Mouse (Mus musculus) embryonic facial prominence, embryonic 14.5 days (tissue): Measurements from ENCODE around the gene Ucp2. TPM values are rescaled to one million over a fixed set of nuclear protein-coding genes. Genes with fewer than 3 reads are reported as not detected.
A peak's percentile ranks its signal among the peaks of the same experiment; 100 is the strongest.
"Not testable (repeated sequence)": the region's sequence is repeated elsewhere in the genome, so short reads cannot be mapped to it uniquely, and the experiment has no call there.

Source experiments
- ATAC-seq: fragments of 200-750 bp; cut with Nextera tagmentation; 2 replicates; pipeline ENCODE4 v1.8.0; 2017; ENCODE audit warnings: low read depth, moderate number of reproducible peaks, moderate TSS enrichment
- DNase-seq: peaks from one replicate; pipeline ENCODE4 v3.0.0-alpha.2; 2015; ENCODE audit warnings: low spot score
- H3K27ac ChIP-seq: fragments of 300-500 bp; sonication (generic); replicated peaks from 2 replicates; pipeline ENCODE4 v1.5.1; 2014; ENCODE audit warnings: low read depth, mild to moderate bottlenecking, low read length, moderate library complexity
- H3K27me3 ChIP-seq: fragments of 300-500 bp; sonication (generic); replicated peaks from 2 replicates; pipeline ENCODE4 v1.6.1; 2014; ENCODE audit warnings: low read length; ENCODE audit not compliant: control insufficient read depth, insufficient read depth
- H3K36me3 ChIP-seq: fragments of 300-500 bp; sonication (generic); 2 replicates; pipeline ENCODE4 v1.6.1; 2014; ENCODE audit warnings: low read length, mixed read lengths; ENCODE audit not compliant: control insufficient read depth, insufficient read depth
- H3K4me1 ChIP-seq: fragments of 300-500 bp; sonication (generic); 2 replicates; pipeline ENCODE4 v1.6.1; 2014; ENCODE audit warnings: antibody characterized with exemption, low read length; ENCODE audit not compliant: control insufficient read depth, insufficient read depth
- H3K4me2 ChIP-seq: fragments of 300-500 bp; sonication (generic); 2 replicates; pipeline ENCODE4 v1.6.1; 2014; ENCODE audit warnings: low read depth, mild to moderate bottlenecking, low read length, moderate library complexity, mixed read lengths
- H3K4me3 ChIP-seq: fragments of 300-500 bp; sonication (generic); 2 replicates; pipeline ENCODE4 v1.5.1; 2014; ENCODE audit warnings: low read depth, mild to moderate bottlenecking, low read length
- H3K9ac ChIP-seq: fragments of 300-500 bp; sonication (generic); 2 replicates; pipeline ENCODE4 v1.6.1; 2014; ENCODE audit warnings: low read depth, mild to moderate bottlenecking, low read length, moderate library complexity, mixed read lengths
- H3K9me3 ChIP-seq: fragments of 300-500 bp; sonication (generic); 2 replicates; pipeline ENCODE4 v1.6.1; 2016; ENCODE audit warnings: low read length; ENCODE audit not compliant: control insufficient read depth
- WGBS: fragments of 180-500 bp; shearing (Covaris S2); extraction: QIAGEN DNeasy Blood & Tissue Kit; methylation state at CpG from one replicate; pipeline ENCODE4 v1.1.7; 2014; 5-methylcytosine and 5-hydroxymethylcytosine counted together
- polyA plus RNA-seq: library from polyadenylated mRNA; unstranded; fragments of >200 nt; fragmentation: Nextera tagmentation; extraction: Ambion mirVana; gene quantifications from 2 replicates; pipeline ENCODE4 v1.2.1, GENCODE M21; 2014

The Ucp2 gene
- polyA plus RNA-seq, 1 experiment from 2014 or later: 152 TPM

- Histone ChIP-seq H3K4me3 (no peak overlapping the region), H3K4me2 (no peak overlapping the region), H3K27ac (no peak overlapping the region), H3K4me1 (no peaks in the 10 kb centered on the region; the same call in 1 of the 2 replicates), H3K36me3 (peaks cover 16% of the 10 kb centered on the region), H3K9ac (no peak overlapping the region), H3K27me3 (no peaks in the 10 kb centered on the region), H3K9me3 (no peaks in the 10 kb centered on the region)
- WGBS: 87% methylated on average over 1 of the region's 1 CpGs
- DNase-seq: no peak
- no peak for ATAC-seq
Observed at GRCm38 (mm10) chr7:100471407-100471797, 21.7 kb upstream of the Ucp2 start.

DNA sequence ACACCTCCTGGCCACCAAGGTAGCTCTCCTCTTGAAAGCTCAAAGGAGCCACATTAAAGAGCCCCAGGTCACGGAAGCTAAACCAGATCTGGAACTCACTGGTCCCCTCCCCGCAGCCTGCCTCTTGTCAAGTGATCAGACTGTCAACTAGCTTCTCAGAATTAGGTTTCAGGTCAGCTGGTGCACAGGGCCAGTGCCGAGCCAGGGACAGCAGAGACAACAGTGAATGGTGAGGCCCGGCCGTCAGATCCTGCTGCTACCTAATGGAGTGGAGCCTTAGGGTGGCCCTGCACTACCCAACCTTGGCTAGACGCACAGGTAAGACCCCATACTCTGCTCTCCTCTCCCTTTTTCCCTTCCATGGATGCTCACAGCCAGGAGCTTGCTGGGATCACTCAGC is 20.4 kb upstream of the Ucp2 start, which contains the start of gene Ucp3:
Ucp3 (plus strand) TSS at position 214 of the 400 bp plus-strand sequence.
- H3K9me3 ChIP-seq: no peaks in the 10 kb centered on the region
- no peak within 1 kb of the TSS for H3K27ac ChIP-seq
- peaks cover 16% of the 10 kb centered on the region for H3K36me3 ChIP-seq
- WGBS: 80% methylated on average over 6 of the region's 6 CpGs
- no peaks in the 10 kb centered on the region for H3K27me3 ChIP-seq
- H3K4me2 ChIP-seq: no peak within 1 kb of the TSS
- H3K4me3 ChIP-seq: no peak within 1 kb of the TSS
- ATAC-seq (no peak), DNase-seq (no peak)
- H3K4me1 ChIP-seq: no peaks in the 10 kb centered on the region; the same call in 1 of the 2 replicates
- no peak within 1 kb of the TSS for H3K9ac ChIP-seq

GRCm38 (mm10) chr7:100473846-100474454 is 19.2 kb upstream of the Ucp2 start:
- Histone ChIP-seq H3K4me3 (no peak overlapping the region), H3K9ac (no peak overlapping the region), H3K36me3 (peaks cover 13% of the 10 kb centered on the region), H3K4me1 (no peaks in the 10 kb centered on the region; the same call in 1 of the 2 replicates), H3K4me2 (no peak overlapping the region), H3K27ac (no peak overlapping the region), H3K27me3 (no peaks in the 10 kb centered on the region), H3K9me3 (no peaks in the 10 kb centered on the region)
- ATAC-seq (no peak), DNase-seq (no peak)
- 71% methylated on average over 9 of the region's 9 CpGs for WGBS

GRCm38 (mm10) chr7:100474680-100475079 is 18.5 kb upstream of the Ucp2 start:
- DNase-seq: peak; percentile 32
- 33% methylated on average over 1 of the region's 1 CpGs for WGBS

GRCm38 (mm10) chr7:100479100-100479822 is 13.9 kb upstream of the Ucp2 start:
- H3K4me1 ChIP-seq: no peaks in the 10 kb centered on the region; the same call in 1 of the 2 replicates
- WGBS: 75% methylated on average over 20 of the region's 20 CpGs

More at GRCm38 (mm10) chr7:100474680-100475079, 18.5 kb upstream of the Ucp2 start:
- no peak overlapping the region for H3K9ac ChIP-seq
- H3K4me3 ChIP-seq: no peak overlapping the region
- H3K27ac ChIP-seq: no peak overlapping the region
- no peaks in the 10 kb centered on the region for H3K27me3 ChIP-seq
- no peak overlapping the region for H3K4me2 ChIP-seq
- ATAC-seq: no peak
- peaks cover 6% of the 10 kb centered on the region for H3K36me3 ChIP-seq
- no peaks in the 10 kb centered on the region; the same call in 1 of the 2 replicates for H3K4me1 ChIP-seq
- H3K9me3 ChIP-seq: no peaks in the 10 kb centered on the region

DNA sequence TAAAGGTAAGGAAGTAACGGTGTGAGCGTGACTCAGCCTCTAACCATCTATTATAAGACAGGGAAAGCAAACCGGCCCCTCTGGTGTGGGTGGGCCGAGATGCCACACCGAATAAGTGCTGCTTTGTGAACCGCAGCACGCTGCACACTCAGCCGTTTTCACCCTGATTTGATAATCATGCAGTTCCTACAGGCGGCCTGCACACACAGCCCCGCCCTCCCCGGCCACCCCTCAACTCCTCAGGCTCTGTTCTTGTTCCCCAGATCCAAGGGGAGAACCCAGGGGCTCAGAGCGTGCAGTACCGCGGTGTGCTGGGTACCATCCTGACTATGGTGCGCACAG is 13.3 kb upstream of the Ucp2 start:
- H3K27me3 ChIP-seq: no peaks in the 10 kb centered on the region
- H3K36me3 ChIP-seq: no peaks in the 10 kb centered on the region
- no peak overlapping the region for H3K4me2 ChIP-seq
- H3K4me1 ChIP-seq: no peaks in the 10 kb centered on the region; the same call in 1 of the 2 replicates
- H3K4me3 ChIP-seq: no peak overlapping the region
- ATAC-seq: peak; percentile 58
- DNase-seq: peak; percentile 53
- no peaks in the 10 kb centered on the region for H3K9me3 ChIP-seq
- H3K9ac ChIP-seq: no peak overlapping the region
- 66% methylated on average over 15 of the region's 15 CpGs for WGBS
- H3K27ac ChIP-seq: no peak overlapping the region; the same call in 1 of the 2 replicates

More at GRCm38 (mm10) chr7:100479100-100479822, 13.9 kb upstream of the Ucp2 start:
- no peaks in the 10 kb centered on the region for H3K36me3 ChIP-seq
- H3K9ac ChIP-seq: no peak overlapping the region
- ATAC-seq (no peak), DNase-seq (no peak)
- H3K4me2 ChIP-seq: no peak overlapping the region
- H3K9me3 ChIP-seq: no peaks in the 10 kb centered on the region
- no peak overlapping the region; the same call in 1 of the 2 replicates for H3K27ac ChIP-seq
- no peaks in the 10 kb centered on the region for H3K27me3 ChIP-seq
- H3K4me3 ChIP-seq: no peak overlapping the region

DNA sequence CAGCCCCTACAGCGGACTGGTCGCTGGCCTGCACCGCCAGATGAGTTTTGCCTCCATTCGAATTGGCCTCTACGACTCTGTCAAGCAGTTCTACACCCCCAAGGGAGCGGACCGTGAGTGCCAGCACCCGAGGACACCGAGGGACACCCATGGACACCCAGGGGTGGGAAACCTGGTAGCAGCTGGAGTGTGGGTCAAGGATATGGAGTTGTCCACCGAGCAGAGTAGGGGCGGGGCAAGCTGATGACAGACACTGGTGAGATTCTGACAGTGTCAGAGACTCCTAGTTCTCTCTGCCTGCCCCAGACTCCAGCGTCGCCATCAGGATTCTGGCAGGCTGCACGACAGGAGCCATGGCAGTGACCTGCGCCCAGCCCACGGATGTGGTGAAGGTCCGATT is 13.0 kb upstream of the Ucp2 start:
- WGBS: 82% methylated on average over 17 of the region's 17 CpGs
- no peaks in the 10 kb centered on the region for H3K27me3 ChIP-seq
- H3K4me2 ChIP-seq: no peak overlapping the region
- no peak overlapping the region for H3K27ac ChIP-seq
- H3K9me3 ChIP-seq: no peaks in the 10 kb centered on the region
- 0 out of 2 replicates have a peak, but pooled peaks have one; percentile 6 for ATAC-seq
- H3K4me3 ChIP-seq: no peak overlapping the region
- no peak overlapping the region for H3K9ac ChIP-seq
- H3K4me1 ChIP-seq: no peaks in the 10 kb centered on the region
- no peak for DNase-seq
- no peaks in the 10 kb centered on the region for H3K36me3 ChIP-seq

DNA sequence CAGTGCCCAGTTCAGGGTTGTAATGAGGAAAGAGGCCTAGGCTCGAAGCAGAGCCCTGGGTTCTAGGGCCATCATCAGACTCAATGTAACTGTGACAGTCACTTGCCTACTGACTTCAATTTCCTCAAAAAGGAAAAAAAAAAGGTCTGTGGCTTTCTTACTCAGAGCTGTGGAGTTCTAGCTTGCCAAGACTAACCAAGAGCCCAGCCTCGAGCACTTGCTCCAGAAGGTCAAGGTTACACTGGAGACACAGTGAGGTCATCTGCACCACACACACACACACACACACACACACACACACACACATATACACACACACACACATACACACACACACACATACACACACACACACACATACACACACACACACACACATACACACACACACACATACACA is 11.1 kb upstream of the Ucp2 start:
- not testable (repeated sequence) for H3K36me3 ChIP-seq, H3K27me3 ChIP-seq, H3K9ac ChIP-seq, H3K27ac ChIP-seq, ATAC-seq, DNase-seq, H3K9me3 ChIP-seq, H3K4me1 ChIP-seq, H3K4me2 ChIP-seq, H3K4me3 ChIP-seq
- WGBS: 94% methylated on average over 1 of the region's 2 CpGs
